Mouse (Mus musculus) layer of hippocampus, adult 6 months (tissue): ENCODE measurements around the gene Grik5. TPM values are rescaled to one million over a fixed set of nuclear protein-coding genes. Genes with fewer than 3 reads are reported as not detected.
A peak's percentile ranks its signal among the peaks of the same experiment; 100 is the strongest.

ENCODE experiments used
- long read RNA-seq, 2 experiments: library from polyadenylated mRNA; unstranded; transcript quantifications; one replicate each; pipeline ENCODE4 v2.0.0; 2019 to 2020
- microRNA-seq: library from miRNA; unstranded; fragments of <30 nt; microRNA quantifications from one replicate; pipeline ENCODE4 v1.2.0, GENCODE M21; 2020
- polyA plus RNA-seq: library from polyadenylated mRNA; unstranded; fragments of <200 nt; fragmentation: Nextera tagmentation; gene quantifications from 2 replicates; pipeline ENCODE4 v1.2.3, GENCODE M21; 2021

Grik5 gene
- 5.7 and 7.1 TPM in 2 replicates for polyA plus RNA-seq
- long read RNA-seq, experiment 1, partial matches to known transcripts = 13 of 13 reads
- long read RNA-seq, experiment 1, other reads (novel, unspliced or antisense) = 0 of 13 reads
- long read RNA-seq, experiment 2, partial matches to known transcripts = 9 of 21 reads
- long read RNA-seq, experiment 2, other reads (novel, unspliced or antisense) = 8 of 21 reads

DNA sequence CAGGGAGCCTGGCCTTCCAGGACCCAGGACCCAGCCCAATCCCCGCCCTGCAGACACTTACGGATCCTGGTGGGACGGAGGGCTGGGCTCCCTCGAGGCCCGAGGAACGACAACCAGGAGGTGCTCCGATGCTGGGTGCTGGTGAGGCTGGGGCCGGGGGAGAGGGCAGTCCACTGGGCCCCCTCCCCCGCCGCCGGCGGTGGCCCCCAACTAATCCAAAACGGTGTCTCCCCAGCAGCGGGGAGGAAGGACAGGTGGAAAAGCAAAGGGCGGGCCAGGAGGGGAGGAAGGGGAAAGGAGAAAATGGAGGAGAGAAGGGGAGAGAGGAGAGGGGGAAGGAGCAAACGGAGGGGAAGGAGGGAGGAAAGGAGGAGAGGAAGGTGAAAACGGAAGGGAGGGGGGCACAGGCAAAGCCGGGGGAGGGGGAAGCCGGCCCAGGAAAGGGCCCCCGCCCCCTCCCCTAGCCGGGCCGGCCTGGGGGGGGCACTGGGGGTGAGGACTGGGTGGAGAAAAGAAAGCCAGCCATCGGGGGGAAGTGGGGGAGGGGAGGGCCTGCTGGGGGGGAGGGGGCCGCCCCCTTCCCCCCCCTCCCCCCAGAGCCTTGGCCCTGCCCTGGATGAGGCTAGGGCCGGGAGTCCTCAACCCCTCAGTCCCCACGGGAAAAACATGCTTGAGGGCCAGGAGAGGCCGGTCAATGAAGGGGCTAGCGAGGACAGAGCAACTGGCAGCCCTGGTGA, at the start of gene Grik5, which contains the start of gene Zfp574:
Grik5 (minus strand) TSS at position 368 of the 737 bp plus-strand sequence.
Zfp574 (plus strand) TSS at position 589 of the 737 bp plus-strand sequence.

DNA sequence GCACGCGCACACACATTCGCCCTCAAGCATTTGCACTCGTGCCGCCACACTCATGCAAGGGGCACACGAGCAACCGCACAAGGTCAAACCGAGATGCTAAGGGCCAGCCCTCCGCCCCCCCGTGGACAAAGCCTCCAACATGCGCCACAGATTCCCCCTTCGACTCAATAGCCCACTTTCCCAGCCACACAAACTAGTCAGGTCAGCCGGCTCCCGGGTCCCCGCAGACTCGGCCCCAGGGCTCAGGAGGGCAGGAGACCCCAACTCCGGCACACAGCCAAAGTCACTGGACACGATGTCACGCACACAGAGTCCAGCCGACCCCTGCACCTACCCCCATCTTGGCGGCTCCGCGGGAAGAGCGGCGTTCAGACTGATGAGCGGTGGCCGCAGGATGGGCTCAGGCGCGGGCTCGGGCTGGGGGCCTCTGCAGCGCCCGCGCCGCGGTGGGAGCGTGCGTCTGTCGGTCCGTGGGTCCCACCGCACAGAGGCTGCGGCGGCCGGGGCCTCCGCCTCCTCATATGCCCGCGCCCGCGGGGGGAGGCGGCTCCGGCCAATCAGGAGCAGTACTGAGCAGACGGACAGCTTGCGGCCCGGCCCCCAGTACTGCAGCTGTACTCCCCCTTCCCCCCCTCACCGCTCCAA, 66.6 kb downstream of the Grik5 start, which contains the start of gene Atp1a3:
Atp1a3 (minus strand) TSS at position 538 of the 645 bp plus-strand sequence.

GRCm38 (mm10) chr7:24971972-24972893, 99.9 kb downstream of the Grik5 start, which contains the start of gene Rabac1:
Gene Rabac1, minus strand, starts transcription at chr7:24972754.

Small RNAs within 50 kb of the gene (microRNA-seq; reads per million reads assigned to microRNA genes)
- gene Mir6537 (not detected), gene Mir7046 (24.5 reads per million, percentile 43 among the genes with 10 or more reads in this experiment), gene Mir7047 (86.1 reads per million, percentile 57 among the genes with 10 or more reads in this experiment)

Other genes with a start within 250 kb of the Grik5 start
- 3.4 and 3.5 TPM in 2 replicates for gene Gm9844, start 210.1 kb downstream of the Grik5 start, polyA plus RNA-seq
- not detected in 2 replicates for gene Lypd4, start 202.4 kb downstream of the Grik5 start, polyA plus RNA-seq
- gene Dmrtc2, start 202.3 kb downstream of the Grik5 start, polyA plus RNA-seq = not detected in 2 replicates
- 2,737 and 3,292 TPM in 2 replicates for gene Rps19, start 188.0 kb downstream of the Grik5 start, polyA plus RNA-seq
- gene Cd79a, start 175.0 kb downstream of the Grik5 start, polyA plus RNA-seq = 0.21 TPM in 1 of 2 replicates, not detected in the other
- 5.6 and 6.3 TPM in 2 replicates for gene Arhgef1, start 169.4 kb downstream of the Grik5 start, polyA plus RNA-seq
- gene Gm4881, start 127.9 kb downstream of the Grik5 start, polyA plus RNA-seq = not detected in 2 replicates
- gene Rabac1, start 99.6 kb downstream of the Grik5 start, polyA plus RNA-seq = 526 and 559 TPM in 2 replicates
- gene Atp1a3, start 66.4 kb downstream of the Grik5 start, polyA plus RNA-seq = 1,296 and 1,449 TPM in 2 replicates
- gene Zfp574, start 221 bp upstream of the Grik5 start, polyA plus RNA-seq = 24.9 TPM in 2 replicates
- 0.82 and 0.90 TPM in 2 replicates for gene Pou2f2, start 107.4 kb upstream of the Grik5 start, polyA plus RNA-seq
- 12.5 and 13.0 TPM in 2 replicates for gene Dedd2, start 148.3 kb upstream of the Grik5 start, polyA plus RNA-seq
- gene Zfp526, start 149.1 kb upstream of the Grik5 start, polyA plus RNA-seq = 0.44 and 0.52 TPM in 2 replicates
- 10.0 and 12.5 TPM in 2 replicates for gene Gsk3a, start 165.5 kb upstream of the Grik5 start, polyA plus RNA-seq
- 3.8 and 5.9 TPM in 2 replicates for gene Erf, start 178.4 kb upstream of the Grik5 start, polyA plus RNA-seq
- gene Cic, start 195.4 kb upstream of the Grik5 start, polyA plus RNA-seq = 29.7 and 30.9 TPM in 2 replicates
- gene Pafah1b3, start 225.6 kb upstream of the Grik5 start, polyA plus RNA-seq = 41.6 and 50.0 TPM in 2 replicates
- gene Prr19, start 229.1 kb upstream of the Grik5 start, polyA plus RNA-seq = 0.15 TPM in 1 of 2 replicates, not detected in the other
- gene Tmem145, start 233.8 kb upstream of the Grik5 start, polyA plus RNA-seq = 6.3 and 8.2 TPM in 2 replicates
- 6.5 and 6.8 TPM in 2 replicates for gene Megf8, start 244.8 kb upstream of the Grik5 start, polyA plus RNA-seq